Mouse (Mus musculus) embryonic facial prominence, embryonic 12.5 days (tissue): Measurements from ENCODE around the gene Gm10518. TPM values are rescaled to one million over a fixed set of nuclear protein-coding genes. Genes with fewer than 3 reads are reported as not detected.
"Not testable (repeated sequence)": the region's sequence is repeated elsewhere in the genome, so short reads cannot be mapped to it uniquely, and the experiment has no call there.

Experiments
- ATAC-seq: fragments of 200-750 bp; cut with Nextera tagmentation; 2 replicates; pipeline ENCODE4 v1.8.0; 2017; ENCODE audit not compliant: insufficient number of reproducible peaks, insufficient read depth, low FRiP score, low TSS enrichment
- H3K27ac ChIP-seq: fragments of 300-500 bp; sonication (generic); 2 replicates; pipeline ENCODE4 v1.5.1; 2016; ENCODE audit warnings: mild to moderate bottlenecking
- H3K27me3 ChIP-seq: fragments of 300-500 bp; sonication (generic); 2 replicates; pipeline ENCODE4 v1.6.1; 2016; ENCODE audit warnings: mild to moderate bottlenecking, moderate library complexity
- H3K36me3 ChIP-seq: fragments of 300-500 bp; sonication (generic); 2 replicates; pipeline ENCODE4 v1.6.1; 2016; ENCODE audit warnings: mild to moderate bottlenecking
- H3K4me1 ChIP-seq: fragments of 300-500 bp; sonication (generic); 2 replicates; pipeline ENCODE4 v1.6.1; 2016
- H3K4me2 ChIP-seq: fragments of 300-500 bp; sonication (generic); replicated peaks from 2 replicates; pipeline ENCODE4 v1.6.1; 2016; ENCODE audit warnings: mild to moderate bottlenecking, moderate library complexity
- H3K4me3 ChIP-seq: fragments of 300-500 bp; sonication (generic); 2 replicates; pipeline ENCODE4 v1.5.1; 2016; ENCODE audit warnings: mild to moderate bottlenecking
- H3K9ac ChIP-seq: fragments of 300-500 bp; sonication (generic); 2 replicates; pipeline ENCODE4 v1.6.1; 2016; ENCODE audit warnings: mild to moderate bottlenecking, moderate library complexity
- H3K9me3 ChIP-seq: fragments of 300-500 bp; sonication (generic); 2 replicates; pipeline ENCODE4 v1.6.1; 2016; ENCODE audit warnings: mild to moderate bottlenecking, moderate library complexity
- WGBS: fragments of 180-500 bp; shearing (Covaris S2); methylation state at CpG from one replicate; pipeline ENCODE4 v1.1.7; 2016; 5-methylcytosine and 5-hydroxymethylcytosine counted together
- polyA plus RNA-seq: library from polyadenylated mRNA; unstranded; fragments of >200 nt; fragmentation: Nextera tagmentation; extraction: Ambion mirVana; gene quantifications from 2 replicates; pipeline ENCODE4 v1.2.1, GENCODE M21; 2016

The Gm10518 gene
- polyA plus RNA-seq, 1 experiment from 2014 or later = not detected

DNA sequence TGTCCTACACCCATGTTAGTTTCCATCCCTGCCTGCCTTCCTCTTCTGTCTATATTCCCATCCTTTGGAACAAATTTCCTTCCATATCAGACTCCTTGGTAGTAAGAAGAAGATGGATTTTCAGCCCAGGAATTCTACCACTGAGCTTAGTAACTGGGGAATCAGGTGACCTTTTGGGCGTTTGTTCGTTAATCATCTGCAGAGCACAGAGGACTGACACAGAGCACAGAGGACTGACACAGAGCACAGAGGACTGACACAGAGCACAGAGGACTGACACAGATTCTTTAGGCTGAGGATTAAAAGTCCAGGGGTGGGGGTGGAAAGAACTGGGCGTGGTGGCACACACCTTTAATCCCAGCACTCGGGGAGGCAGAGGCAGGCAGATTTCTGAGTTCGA, 2.6 kb downstream of the Gm10518 start:
- H3K9me3 ChIP-seq = no peaks in the 10 kb centered on the region
- no peaks in the 10 kb centered on the region for H3K36me3 ChIP-seq
- H3K27me3 ChIP-seq = no peaks in the 10 kb centered on the region
- H3K9ac ChIP-seq = no peak overlapping the region
- no peak overlapping the region for H3K4me2 ChIP-seq
- no peak overlapping the region for H3K4me3 ChIP-seq
- H3K27ac ChIP-seq = no peak overlapping the region
- 81% methylated on average over 5 of the region's 5 CpGs for WGBS
- peaks cover 14% of the 10 kb centered on the region for H3K4me1 ChIP-seq
- no peak for ATAC-seq

DNA sequence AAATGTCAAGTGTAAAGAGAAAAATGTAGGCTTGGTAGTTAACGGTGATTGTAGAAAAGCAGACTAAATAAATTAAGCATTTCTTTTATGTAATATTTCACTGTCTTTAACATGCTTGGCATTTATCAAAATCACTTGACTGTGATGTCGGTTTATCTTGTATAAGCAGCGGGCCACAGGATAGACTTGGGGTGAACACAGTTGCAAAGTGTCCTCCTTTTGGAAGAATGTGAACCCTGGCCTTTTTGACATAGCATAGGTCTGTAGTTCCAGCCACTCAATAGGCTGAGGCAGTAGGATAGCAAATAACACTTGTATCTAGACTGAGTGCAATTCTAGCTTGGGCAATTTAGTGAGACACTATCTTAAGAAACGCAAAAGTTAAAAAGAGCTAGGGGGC, 4.3 kb downstream of the Gm10518 start:
- no peak for ATAC-seq
- Histone ChIP-seq H3K4me1 (peaks cover 3% of the 10 kb centered on the region; the same call in 1 of the 2 replicates), H3K27ac (no peak overlapping the region), H3K4me3 (no peak overlapping the region), H3K9ac (no peak overlapping the region), H3K4me2 (no peak overlapping the region), H3K27me3 (no peaks in the 10 kb centered on the region), H3K36me3 (no peaks in the 10 kb centered on the region), H3K9me3 (no peaks in the 10 kb centered on the region)
- WGBS = 81% methylated on average over 4 of the region's 4 CpGs

DNA sequence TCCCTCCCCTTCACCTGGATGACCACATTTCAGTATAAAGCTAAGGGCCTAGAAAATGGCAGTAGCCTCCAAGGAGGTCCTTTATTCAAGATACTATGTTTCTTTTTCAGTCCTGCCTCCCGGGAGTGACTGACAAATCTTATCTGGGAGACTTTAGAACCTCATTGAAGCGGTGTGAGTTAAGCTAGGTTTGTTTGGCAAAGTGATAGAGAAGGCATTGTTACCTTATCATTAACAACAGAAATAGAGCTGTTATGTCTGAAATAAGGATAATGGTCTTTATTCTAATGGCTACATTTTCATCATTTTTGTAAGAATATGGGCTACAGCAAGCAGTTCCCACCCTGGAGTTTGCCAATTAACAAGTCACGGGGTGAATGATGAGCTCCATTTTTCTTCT, 5.1 kb downstream of the Gm10518 start:
- no peaks in the 10 kb centered on the region for H3K36me3 ChIP-seq
- no peak overlapping the region for H3K4me3 ChIP-seq
- WGBS = 88% methylated on average over 3 of the region's 3 CpGs
- no peak overlapping the region for H3K9ac ChIP-seq
- H3K4me1 ChIP-seq = peaks cover 3% of the 10 kb centered on the region; the same call in 1 of the 2 replicates
- H3K9me3 ChIP-seq = no peaks in the 10 kb centered on the region
- no peak for ATAC-seq
- no peak overlapping the region for H3K27ac ChIP-seq
- H3K27me3 ChIP-seq = no peaks in the 10 kb centered on the region
- no peak overlapping the region for H3K4me2 ChIP-seq

DNA sequence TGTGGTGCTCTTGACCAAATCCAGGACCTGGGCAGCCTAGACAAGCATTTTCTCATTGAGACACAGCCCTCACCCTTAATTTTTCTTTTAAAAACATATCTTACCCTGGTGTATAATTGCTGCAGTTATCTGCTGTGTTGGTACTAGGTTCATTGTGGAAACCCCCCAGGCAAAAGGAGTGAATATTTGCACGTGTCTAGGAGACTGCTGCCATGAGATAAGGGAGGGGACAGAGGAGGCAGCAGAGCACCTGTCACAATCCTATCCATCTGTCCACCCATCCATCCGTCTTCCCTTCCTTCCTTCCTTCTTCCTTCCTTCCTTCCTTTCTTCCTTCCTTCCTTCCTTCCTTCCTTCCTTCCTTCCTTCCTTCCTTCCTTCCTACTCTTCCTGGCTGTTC, 10.2 kb downstream of the Gm10518 start:
- no peaks in the 10 kb centered on the region for H3K9me3 ChIP-seq
- no peak for ATAC-seq
- H3K4me1 ChIP-seq = no peaks in the 10 kb centered on the region
- WGBS = 52% methylated on average over 2 of the region's 2 CpGs
- no peak overlapping the region for H3K27ac ChIP-seq
- no peaks in the 10 kb centered on the region for H3K36me3 ChIP-seq
- H3K4me3 ChIP-seq = no peak overlapping the region
- H3K4me2 ChIP-seq = no peak overlapping the region
- no peaks in the 10 kb centered on the region for H3K27me3 ChIP-seq
- no peak overlapping the region for H3K9ac ChIP-seq

DNA sequence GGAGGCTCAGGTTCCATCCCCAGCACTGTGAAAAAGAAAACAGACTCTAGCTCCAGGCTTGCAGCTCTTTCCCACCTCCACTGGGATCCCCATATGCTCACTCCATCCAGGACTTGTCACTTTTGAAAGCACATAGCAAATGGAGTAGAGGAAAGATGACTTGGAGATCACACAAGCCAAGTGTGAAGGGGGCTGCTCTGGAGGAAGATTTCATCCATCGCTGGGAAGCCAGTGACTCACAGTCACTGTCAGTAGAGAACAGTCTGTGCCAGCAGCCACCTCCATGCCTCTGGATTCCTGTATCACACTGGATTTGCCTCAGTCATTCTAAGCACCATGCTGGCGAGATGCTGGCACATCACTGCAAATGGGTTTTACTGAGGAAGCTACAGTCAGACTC, 11.4 kb downstream of the Gm10518 start:
- Histone ChIP-seq H3K4me2 (no peak overlapping the region), H3K4me3 (no peak overlapping the region), H3K9me3 (no peaks in the 10 kb centered on the region), H3K36me3 (no peaks in the 10 kb centered on the region), H3K4me1 (no peaks in the 10 kb centered on the region), H3K27me3 (no peaks in the 10 kb centered on the region), H3K27ac (no peak overlapping the region), H3K9ac (no peak overlapping the region)
- no peak for ATAC-seq
- WGBS = 77% methylated on average over 2 of the region's 2 CpGs

DNA sequence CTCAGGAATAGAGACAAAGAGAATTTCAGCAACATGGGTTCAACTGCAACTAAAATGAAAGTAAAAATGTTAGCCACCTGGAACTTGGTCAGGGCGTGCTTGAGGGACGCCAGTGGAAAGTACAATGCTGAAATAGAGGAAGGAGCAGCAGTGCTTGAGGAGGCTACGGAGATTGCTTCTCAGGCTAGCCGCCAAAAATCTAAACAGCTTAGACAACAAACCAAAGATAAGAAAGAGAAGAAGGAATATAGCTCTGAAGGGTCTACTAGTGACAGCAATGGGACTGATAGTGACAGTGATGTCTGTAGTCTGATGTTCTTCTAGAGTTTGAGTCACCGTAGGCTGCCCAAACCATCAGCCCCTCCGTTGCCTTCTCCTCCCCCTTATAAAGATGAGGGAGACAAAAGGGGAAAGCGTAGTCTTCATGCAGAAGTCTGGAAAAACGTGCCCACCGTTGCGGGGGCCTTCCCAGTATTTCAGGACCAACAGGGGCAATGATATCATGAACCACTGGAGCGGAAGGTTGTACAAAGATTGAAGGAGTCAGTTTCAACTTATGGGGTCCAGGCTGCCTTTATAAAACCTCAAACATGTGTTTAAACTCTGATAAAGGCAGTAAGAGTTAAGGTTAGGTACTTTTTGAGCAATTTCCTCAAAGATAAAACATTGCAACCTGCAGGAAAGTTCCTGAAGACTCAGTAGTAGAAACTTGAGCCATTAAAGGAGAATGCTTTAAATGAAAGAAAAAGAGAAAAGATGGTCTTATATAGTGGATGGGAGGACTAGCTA, 15.5 kb downstream of the Gm10518 start:
- WGBS = 85% methylated on average over 11 of the region's 11 CpGs
- H3K4me3 ChIP-seq, H3K9me3 ChIP-seq, H3K4me1 ChIP-seq, H3K36me3 ChIP-seq, H3K4me2 ChIP-seq, ATAC-seq, H3K27ac ChIP-seq, H3K27me3 ChIP-seq, H3K9ac ChIP-seq: not testable (repeated sequence)

DNA sequence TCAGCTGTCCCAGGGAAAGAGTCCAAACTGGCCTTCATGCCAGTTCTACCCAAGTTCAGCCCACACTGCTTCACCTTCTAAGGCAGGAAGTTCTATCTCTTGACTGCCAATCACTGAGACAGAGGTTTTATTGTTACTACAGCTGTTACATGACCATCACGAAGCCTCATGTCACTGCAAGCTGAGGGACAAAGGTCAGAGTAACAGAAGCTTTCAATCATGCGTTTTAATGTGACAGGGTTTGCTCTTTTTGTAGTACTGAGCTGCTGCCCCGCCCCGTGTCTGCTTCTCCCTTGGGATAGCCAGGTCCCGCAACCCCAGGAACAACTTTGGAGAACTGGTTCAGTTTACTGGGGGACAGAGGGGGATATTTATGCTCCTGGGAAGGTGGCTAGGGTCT, 21.4 kb downstream of the Gm10518 start:
- Histone ChIP-seq H3K27ac (no peak overlapping the region), H3K9me3 (no peaks in the 10 kb centered on the region), H3K4me3 (no peak overlapping the region), H3K36me3 (no peaks in the 10 kb centered on the region), H3K4me2 (no peak overlapping the region), H3K4me1 (no peaks in the 10 kb centered on the region), H3K27me3 (no peaks in the 10 kb centered on the region), H3K9ac (no peak overlapping the region)
- ATAC-seq = no peak
- 45% methylated on average over 5 of the region's 5 CpGs for WGBS

DNA sequence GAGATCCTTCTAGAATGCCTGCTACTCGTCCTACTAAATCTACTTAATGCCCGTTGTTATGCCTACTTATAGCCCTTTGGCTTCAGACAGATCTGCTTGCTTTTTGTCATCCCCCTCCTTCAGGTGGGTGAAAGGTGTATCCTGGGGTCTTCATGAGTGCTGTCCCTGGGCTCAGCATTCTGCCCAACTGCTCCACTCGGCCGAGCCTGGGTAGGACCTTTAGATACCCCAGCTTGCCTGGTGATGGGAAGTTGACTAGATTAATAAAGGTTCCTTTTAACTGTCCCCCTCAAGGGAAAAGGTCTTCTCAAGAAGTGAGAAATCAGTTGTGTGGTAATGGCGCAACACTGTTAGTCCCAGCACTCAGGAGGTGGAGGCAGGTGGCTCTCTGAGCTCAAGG, 24.9 kb downstream of the Gm10518 start:
- Histone ChIP-seq H3K4me2 (no peak overlapping the region), H3K9me3 (no peaks in the 10 kb centered on the region), H3K4me1 (no peaks in the 10 kb centered on the region), H3K9ac (no peak overlapping the region), H3K27ac (no peak overlapping the region), H3K4me3 (no peak overlapping the region), H3K36me3 (no peaks in the 10 kb centered on the region), H3K27me3 (no peaks in the 10 kb centered on the region)
- no peak for ATAC-seq
- WGBS = 87% methylated on average over 5 of the region's 5 CpGs

DNA sequence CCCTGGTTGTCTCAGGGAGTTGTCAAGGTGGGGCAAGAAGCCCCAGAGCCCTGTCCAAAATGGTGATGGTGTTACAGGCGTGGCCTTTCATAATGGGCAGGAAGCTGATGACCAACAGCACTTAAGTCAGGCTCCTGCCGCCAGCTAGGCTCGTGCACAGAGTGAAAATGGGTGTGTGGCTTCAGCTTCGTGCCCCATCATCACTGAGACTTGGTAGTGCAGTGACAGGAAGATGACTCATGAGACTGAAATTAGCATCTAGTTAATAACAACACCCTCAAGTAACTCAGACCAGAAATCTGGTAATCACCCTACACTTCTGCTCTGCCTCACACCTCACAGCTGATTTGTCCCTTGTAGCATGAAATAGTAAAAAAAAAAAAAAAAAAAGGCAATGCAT, 25.7 kb downstream of the Gm10518 start:
- 74% methylated on average over 4 of the region's 4 CpGs for WGBS
- no peak for ATAC-seq
- no peak overlapping the region for H3K4me3 ChIP-seq

DNA sequence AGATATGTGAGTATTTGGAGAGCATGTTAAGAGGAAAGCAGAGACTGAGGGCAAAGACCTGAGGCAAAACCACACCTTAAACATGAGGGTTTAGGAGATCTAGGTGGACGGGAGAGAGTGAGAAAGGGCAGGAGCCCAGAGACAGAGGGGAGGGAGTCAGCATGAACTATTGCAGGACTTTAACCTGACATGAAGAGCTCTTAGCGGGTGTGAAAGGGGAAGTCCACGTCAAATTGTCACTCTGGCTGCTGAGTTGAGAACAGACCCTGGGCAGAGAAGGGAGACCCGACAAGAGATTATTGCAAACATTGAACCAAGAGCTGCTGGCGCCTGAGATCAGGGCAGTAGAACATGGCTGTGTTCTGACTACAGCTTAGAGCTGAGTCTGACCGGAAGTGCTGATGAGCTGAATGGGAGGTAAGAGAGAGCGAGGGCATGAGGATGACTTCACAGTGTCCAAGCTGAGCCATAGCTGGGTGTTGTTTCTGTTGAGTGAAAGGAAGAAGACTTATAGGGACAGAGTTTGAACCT, 29.6 kb downstream of the Gm10518 start:
- WGBS = 76% methylated on average over 7 of the region's 7 CpGs

More for the DNA sequence above, 25.7 kb downstream of the Gm10518 start:
- Histone ChIP-seq H3K4me2 (no peak overlapping the region), H3K27me3 (no peaks in the 10 kb centered on the region), H3K36me3 (no peaks in the 10 kb centered on the region), H3K9me3 (no peaks in the 10 kb centered on the region), H3K27ac (no peak overlapping the region), H3K9ac (no peak overlapping the region), H3K4me1 (no peaks in the 10 kb centered on the region)

DNA sequence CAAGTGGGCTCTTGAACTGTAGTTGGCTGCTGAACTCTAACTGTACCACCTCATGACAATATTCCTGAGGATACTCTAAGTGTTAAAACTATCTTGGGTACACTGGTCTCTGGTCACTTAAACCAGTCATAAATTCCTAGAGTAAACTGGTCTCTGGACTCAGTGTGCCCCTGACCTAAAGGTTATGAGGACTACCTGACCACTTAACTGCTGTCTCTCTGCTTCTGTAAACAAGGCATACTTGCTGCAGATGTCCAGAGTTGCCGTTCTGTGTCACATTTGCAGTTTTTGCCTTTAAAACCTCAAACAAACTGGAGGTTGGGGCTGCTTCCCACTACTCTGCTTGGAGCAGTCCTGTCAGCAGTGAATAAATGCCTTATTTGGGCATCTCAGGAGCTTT, 30.4 kb downstream of the Gm10518 start:
- H3K27ac ChIP-seq = no peak overlapping the region
- peaks cover 7% of the 10 kb centered on the region; the same call in 1 of the 2 replicates for H3K9me3 ChIP-seq
- H3K9ac ChIP-seq = no peak overlapping the region
- no peaks in the 10 kb centered on the region for H3K4me1 ChIP-seq
- H3K27me3 ChIP-seq = no peaks in the 10 kb centered on the region
- H3K4me3 ChIP-seq = no peak overlapping the region
- 88% methylated on average over 1 of the region's 1 CpGs for WGBS
- H3K36me3 ChIP-seq = no peaks in the 10 kb centered on the region
- no peak for ATAC-seq
- no peak overlapping the region for H3K4me2 ChIP-seq

More for the DNA sequence above, 29.6 kb downstream of the Gm10518 start:
- Histone ChIP-seq H3K9me3 (peaks cover 7% of the 10 kb centered on the region; the same call in 1 of the 2 replicates), H3K27me3 (no peaks in the 10 kb centered on the region), H3K4me1 (no peaks in the 10 kb centered on the region), H3K27ac (no peak overlapping the region), H3K4me2 (no peak overlapping the region), H3K4me3 (no peak overlapping the region), H3K36me3 (no peaks in the 10 kb centered on the region), H3K9ac (no peak overlapping the region)
- no peak for ATAC-seq

DNA sequence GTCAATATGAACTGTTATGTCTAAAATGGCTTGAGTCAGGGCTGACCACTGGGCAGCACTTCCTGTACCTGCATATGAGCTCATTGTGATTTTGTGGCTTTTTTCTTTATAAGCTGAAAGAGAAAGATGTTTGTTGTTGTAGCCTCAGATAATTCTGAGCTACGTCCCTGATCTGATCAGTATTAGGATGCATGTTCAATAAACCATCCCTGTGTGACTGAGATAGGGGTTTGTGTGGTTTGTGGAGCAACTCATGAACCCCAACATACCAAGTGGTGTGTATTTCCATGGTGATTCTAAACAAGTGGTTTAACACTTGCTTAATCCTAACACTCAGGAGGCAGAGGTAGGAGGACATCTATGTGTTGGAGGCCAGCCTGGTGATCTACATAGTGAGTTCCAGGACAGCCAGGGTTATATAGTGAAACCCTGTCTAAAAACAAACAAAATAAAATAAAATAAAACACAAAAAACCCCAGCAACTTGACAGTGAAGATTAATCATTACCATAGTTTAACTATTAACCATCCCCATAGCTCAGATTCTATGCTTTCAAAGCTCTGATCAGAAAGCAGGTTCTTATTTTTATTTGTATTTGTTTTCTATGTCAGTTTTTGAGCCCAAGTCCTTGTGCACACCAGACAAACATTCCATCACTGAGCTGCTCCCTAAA, 32.7 kb downstream of the Gm10518 start:
- ATAC-seq = no peak
- peaks cover 7% of the 10 kb centered on the region; the same call in 1 of the 2 replicates for H3K9me3 ChIP-seq
- H3K4me3 ChIP-seq = no peak overlapping the region
- no peaks in the 10 kb centered on the region for H3K4me1 ChIP-seq
- no peaks in the 10 kb centered on the region for H3K27me3 ChIP-seq
- H3K9ac ChIP-seq = no peak overlapping the region
- no peaks in the 10 kb centered on the region for H3K36me3 ChIP-seq
- no peak overlapping the region for H3K4me2 ChIP-seq
- no peak overlapping the region for H3K27ac ChIP-seq
- 92% methylated on average over 1 of the region's 1 CpGs for WGBS
